Mouse (Mus musculus): Measurements from ENCODE around the gene Avp.
"Not testable (repeated sequence)": the region's sequence is repeated elsewhere in the genome, so short reads cannot be mapped to it uniquely, and the experiment has no call there.

DNA sequence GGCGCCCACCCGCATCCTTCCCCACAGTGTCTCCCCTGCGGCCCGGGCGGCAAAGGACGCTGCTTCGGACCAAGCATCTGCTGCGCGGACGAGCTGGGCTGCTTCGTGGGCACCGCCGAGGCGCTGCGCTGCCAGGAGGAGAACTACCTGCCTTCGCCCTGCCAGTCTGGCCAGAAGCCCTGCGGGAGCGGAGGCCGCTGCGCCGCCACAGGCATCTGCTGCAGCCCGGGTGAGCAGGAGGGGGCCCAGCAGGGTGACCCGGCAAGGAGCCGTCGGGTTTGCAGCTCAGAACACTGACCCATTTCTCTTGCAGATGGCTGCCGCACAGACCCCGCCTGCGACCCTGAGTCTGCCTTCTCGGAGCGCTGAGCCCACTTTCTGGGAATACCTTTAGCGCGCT, 5.8 kb downstream of the Avp start:
- not testable (repeated sequence) for TF ChIP-seq CTCF (conservative IDR thresholded peaks at IDR 0.05; ENCODE audit: low read length); NANOG (IDR thresholded peaks at IDR 0.05; ENCODE audit: borderline replicate concordance, low read length); POU5F1 (IDR thresholded peaks at IDR 0.05; ENCODE audit: borderline replicate concordance, low read length)
